Comparison of ENCODE assay signal across 8 mouse cellular contexts in the genomic region with DNA sequence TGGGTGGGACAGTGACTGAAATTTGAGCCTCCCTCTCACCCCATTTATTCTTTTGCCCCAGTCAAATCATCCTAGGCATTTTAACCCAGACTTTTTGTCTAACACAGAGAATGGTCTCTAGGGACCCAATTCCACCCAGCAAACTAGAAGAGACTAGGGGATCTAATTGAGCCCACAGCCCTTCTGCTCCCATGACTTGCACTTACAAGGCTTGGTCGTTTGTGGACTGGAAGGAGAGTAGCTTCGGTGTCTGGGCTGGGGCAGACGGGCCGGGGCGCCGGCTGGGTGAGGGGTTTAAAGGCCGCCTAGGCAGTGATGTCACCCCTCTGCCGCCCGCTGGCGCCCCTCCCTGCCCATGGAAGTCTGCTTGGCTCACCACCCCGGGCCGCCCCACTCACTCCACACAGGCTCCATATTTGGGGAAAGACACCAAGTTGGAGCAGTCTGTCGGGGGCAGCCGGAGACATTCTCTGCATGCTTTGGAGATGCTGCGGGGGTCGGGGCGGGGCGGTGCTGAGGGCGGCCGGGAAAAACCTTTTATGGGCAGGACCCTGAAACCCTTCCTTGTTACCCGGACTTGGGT. TPM values are rescaled to one million over a fixed set of nuclear protein-coding genes. Genes with fewer than 3 reads are reported as not detected.
DNase-seq lines count a peak whose midpoint lies in the region; ATAC-seq lines count a peak whose summit lies in the region.

TSS of gene Tagln (minus strand) at position 431 of the 583 bp plus-strand sequence.

- no peaks in the 10 kb centered on the region for H3K9me3 ChIP-seq in kidney, embryonic 15.5 days (replicated peaks)
- no peaks in the 10 kb centered on the region for H3K9me3 ChIP-seq in heart, embryonic 10.5 days
- H3K9me3 ChIP-seq in midbrain, embryonic 14.5 days (ENCODE audit: control insufficient read depth, low read length) = no peaks in the 10 kb centered on the region

- H3K36me3 ChIP-seq in kidney, embryonic 15.5 days = peaks cover 31% of the 10 kb centered on the region
- peaks cover 45% of the 10 kb centered on the region for H3K36me3 ChIP-seq in heart, embryonic 10.5 days
- H3K36me3 ChIP-seq in midbrain, embryonic 14.5 days (ENCODE audit: control insufficient read depth, insufficient read depth, low read length) = peaks cover 42% of the 10 kb centered on the region

- H3K27ac ChIP-seq in kidney, embryonic 15.5 days = peak within 1 kb of the TSS; percentile 41; the same call in 1 of the 2 replicates
- peak within 1 kb of the TSS; percentile 88 for H3K27ac ChIP-seq in heart, embryonic 10.5 days
- H3K27ac ChIP-seq in midbrain, embryonic 14.5 days (replicated peaks; ENCODE audit: low read depth, low read length) = no peak within 1 kb of the TSS

- peak within 1 kb of the TSS; percentile 60 for H3K4me2 ChIP-seq in kidney, embryonic 15.5 days
- H3K4me2 ChIP-seq in midbrain, embryonic 14.5 days (ENCODE audit: low read length) = peak within 1 kb of the TSS; percentile 35; the same call in 1 of the 2 replicates

- peaks cover 4% of the 10 kb centered on the region for H3K27me3 ChIP-seq in kidney, embryonic 15.5 days
- H3K27me3 ChIP-seq in heart, embryonic 10.5 days (ENCODE audit: insufficient read depth, poor library complexity, severe bottlenecking) = no peaks in the 10 kb centered on the region
- no peaks in the 10 kb centered on the region for H3K27me3 ChIP-seq in midbrain, embryonic 14.5 days (ENCODE audit: control insufficient read depth, insufficient read depth, low read length)

- peak; percentile 44 for ATAC-seq in kidney, embryonic 15.5 days (replicated peaks; ENCODE audit: low FRiP score)
- no peak for ATAC-seq in midbrain, embryonic 14.5 days (ENCODE audit: low FRiP score, low TSS enrichment)

- H3K4me1 ChIP-seq in kidney, embryonic 15.5 days = peaks cover 23% of the 10 kb centered on the region
- H3K4me1 ChIP-seq in heart, embryonic 10.5 days = peaks cover 48% of the 10 kb centered on the region
- H3K4me1 ChIP-seq in midbrain, embryonic 14.5 days (ENCODE audit: control insufficient read depth, insufficient read depth, low read length) = no peaks in the 10 kb centered on the region

- DNase-seq in kidney, adult 9 months = no peak
- DNase-seq in embryo, embryonic 11.5 days (ENCODE audit: low read depth, low spot score) = peak; percentile 22
- peak; percentile 95 for DNase-seq in heart, embryonic 10.5 days (ENCODE audit: low spot score)
- DNase-seq in kidney, postnatal 36 days = peak; percentile 41 to 49
- no peak for DNase-seq in midbrain, embryonic 14.5 days
- no peak for DNase-seq in spleen, postnatal 14 days (ENCODE audit: low spot score in 2 of 2)
- no peak for DNase-seq in cerebellum, adult 18-20 months

- WGBS in kidney, embryonic 15.5 days = 2% methylated on average over 21 of the region's 21 CpGs
- 3% methylated on average over 21 of the region's 21 CpGs for WGBS in heart, embryonic 10.5 days
- 9% methylated on average over 21 of the region's 21 CpGs for WGBS in midbrain, embryonic 14.5 days

- peak within 1 kb of the TSS; percentile 29 for H3K4me3 ChIP-seq in kidney, embryonic 15.5 days (replicated peaks)
- peak within 1 kb of the TSS; percentile 57 for H3K4me3 ChIP-seq in heart, embryonic 10.5 days
- H3K4me3 ChIP-seq in midbrain, embryonic 14.5 days (replicated peaks; ENCODE audit: low read depth, low read length) = no peak within 1 kb of the TSS

- 0 out of 2 replicates have a peak within 1 kb of the TSS, but pooled peaks have one; percentile 7 for H3K9ac ChIP-seq in kidney, embryonic 15.5 days
- no peak within 1 kb of the TSS for H3K9ac ChIP-seq in midbrain, embryonic 14.5 days (replicated peaks; ENCODE audit: low read length)

RNA-seq across cellular contexts. Expression of gene Tagln, which starts in this region (rescaled TPM):
- polyA plus RNA-seq in kidney, embryonic 15.5 days (2015; fragmentation: Nextera tagmentation; extraction: Ambion mirVana) = 56.4 and 108 TPM in 2 replicates
- 303 and 413 TPM in 2 replicates for polyA plus RNA-seq in heart, embryonic 10.5 days (2016; fragmentation: Nextera tagmentation; extraction: Ambion mirVana)
- polyA plus RNA-seq in midbrain, embryonic 14.5 days (2014; fragmentation: Nextera tagmentation; extraction: Ambion mirVana) = 1.6 and 3.3 TPM in 2 replicates

Comparison
In these comparisons a context has a peak if more than half of its experiments do, and no peak if none do; other contexts are left out.
1. RNA of gene Tagln (polyA plus RNA-seq): 303 to 413 TPM in heart, embryonic 10.5 days and 56.4 to 108 TPM in kidney, embryonic 15.5 days; 1.6 to 3.3 TPM in midbrain, embryonic 14.5 days; every median in the first group is over 10 times any median in the second.
2. DNase-seq: peak in embryo, embryonic 11.5 days (single experiment), heart, embryonic 10.5 days (single experiment) and kidney, postnatal 36 days (2 of 2); none in kidney, adult 9 months (single experiment), midbrain, embryonic 14.5 days (single experiment), spleen, postnatal 14 days (0 of 2) and cerebellum, adult 18-20 months (0 of 2).